Comparison of ENCODE assay signal across 7 mouse cellular contexts in genomic region chr12:85598053-85598452, GRCm38 (mm10). TPM values are rescaled to one million over a fixed set of nuclear protein-coding genes. Genes with fewer than 3 reads are reported as not detected.
A peak's percentile ranks its signal among the peaks of the same experiment; 100 is the strongest.
DNase-seq lines count a peak whose midpoint lies in the region; ATAC-seq and TF ChIP-seq lines count a peak whose summit lies in the region.

No protein-coding gene starts in this region.

- no peaks in the 10 kb centered on the region for H3K36me3 ChIP-seq in E14TG2a.4 (ENCODE audit: insufficient read depth, low read length)
- H3K36me3 ChIP-seq in hindbrain, embryonic 13.5 days = no peaks in the 10 kb centered on the region
- H3K36me3 ChIP-seq in midbrain, embryonic 10.5 days = no peaks in the 10 kb centered on the region

- intact Hi-C loops in gastrocnemius, postnatal 14 days (cut with DNase I; ENCODE audit: low total_unique reads) = no loop called here

- WGBS in hindbrain, embryonic 13.5 days = 42% methylated on average over 11 of the region's 11 CpGs
- 53% methylated on average over 11 of the region's 11 CpGs for WGBS in midbrain, embryonic 10.5 days

- H3K27ac ChIP-seq in hindbrain, embryonic 13.5 days = peak overlapping the region; percentile 94
- H3K27ac ChIP-seq in midbrain, embryonic 10.5 days (replicated peaks) = no peak overlapping the region

- peak overlapping the region; percentile 83 for H3K4me2 ChIP-seq in hindbrain, embryonic 13.5 days

- peaks cover 83% of the 10 kb centered on the region for H3K27me3 ChIP-seq in E14TG2a.4 (ENCODE audit: insufficient read depth, low read length)
- 0 out of 2 replicates have a peak, but pooled peaks cover 8% of the 10 kb centered on the region for H3K27me3 ChIP-seq in hindbrain, embryonic 13.5 days
- H3K27me3 ChIP-seq in midbrain, embryonic 10.5 days (ENCODE audit: low read depth, poor library complexity, severe bottlenecking) = peaks cover 61% of the 10 kb centered on the region

- peak overlapping the region; percentile 96; the same call in 1 of the 2 replicates for H3K9ac ChIP-seq in hindbrain, embryonic 13.5 days

- ATAC-seq in hindbrain, embryonic 13.5 days (ENCODE audit: low FRiP score) = no peak

- H3K9me3 ChIP-seq in E14TG2a.4 (ENCODE audit: low read length) = no peaks in the 10 kb centered on the region; the same call in 1 of the 2 replicates
- H3K9me3 ChIP-seq in hindbrain, embryonic 13.5 days = no peaks in the 10 kb centered on the region
- no peaks in the 10 kb centered on the region for H3K9me3 ChIP-seq in midbrain, embryonic 10.5 days (replicated peaks)

- TF ChIP-seq CTCF in E14TG2a.4 (conservative IDR thresholded peaks at IDR 0.05; ENCODE audit: low read length) = no peak

- peak; percentile 16 for DNase-seq in CD4-positive, CD25-positive, alpha-beta regulatory T cell, adult 2 months (ENCODE audit: low read depth, low spot score)
- no peak for DNase-seq in midbrain, embryonic 10.5 days (ENCODE audit: low spot score)
- no peak for DNase-seq in T-cell, adult 2 months (ENCODE audit: low spot score)
- no peak for DNase-seq in gastrocnemius, postnatal 14 days
- no peak for DNase-seq in left cerebral cortex, adult 8-10 months (ENCODE audit: low spot score in 2 of 2)

- H3K4me1 ChIP-seq in E14TG2a.4 (replicated peaks; ENCODE audit: low read depth, low read length) = peaks cover 36% of the 10 kb centered on the region
- peaks cover 49% of the 10 kb centered on the region for H3K4me1 ChIP-seq in hindbrain, embryonic 13.5 days (replicated peaks)
- peaks cover 30% of the 10 kb centered on the region for H3K4me1 ChIP-seq in midbrain, embryonic 10.5 days

- peak overlapping the region; percentile 83 for H3K4me3 ChIP-seq in E14TG2a.4 (replicated peaks; ENCODE audit: low read length)
- peak overlapping the region; percentile 87 for H3K4me3 ChIP-seq in hindbrain, embryonic 13.5 days
- peak overlapping the region; percentile 82 for H3K4me3 ChIP-seq in midbrain, embryonic 10.5 days

RNA-seq across cellular contexts. Expression of gene Jdp2, which starts 0.8 kb away (rescaled TPM):
- 0.32 and 0.42 TPM in 2 replicates for polyA plus RNA-seq in hindbrain, embryonic 13.5 days (2015; fragmentation: Nextera tagmentation; extraction: Ambion mirVana)
- polyA plus RNA-seq in midbrain, embryonic 10.5 days (2016; fragmentation: Nextera tagmentation; extraction: Ambion mirVana) = 0.49 TPM in 1 of 2 replicates, not detected in the other
- total RNA-seq in gastrocnemius, postnatal 14 days (2021) = 10 to 100 TPM in 1 of 2 experiments, 1 to 10 TPM in 1; 9.4 to 11.6 TPM
- 10 to 100 TPM; 49.9 to 67.7 (median 55.7) TPM for total RNA-seq in left cerebral cortex, adult 8-10 months (2022)

Comparison
In these comparisons a context has a peak if more than half of its experiments do, and no peak if none do; other contexts are left out.
1. RNA of gene Jdp2, which starts 0.8 kb away (total RNA-seq): 49.9 to 67.7 TPM in left cerebral cortex, adult 8-10 months; 9.4 to 11.6 TPM in gastrocnemius, postnatal 14 days; every median in the first group is over 4 times any median in the second.
2. Peak in every context shown above with its lines, with median percentiles within 50 percentile points of each other: H3K4me3 ChIP-seq.